Mouse (Mus musculus): Measurements from ENCODE around the gene Olfr1465.

Olfr1465 gene

GRCm38 (mm10) chr19:13315441-13315840, at the start of gene Olfr1465:
Olfr1465 (minus strand) TSS chr19:13315541.
- no peak for DNase-seq (ENCODE audit: low read depth, low spot score)

- DNase-seq (ENCODE audit: low read depth, low spot score) = no peak
Measured at GRCm38 (mm10) chr19:13361936-13362335, 46.6 kb upstream of the Olfr1465 start, which contains the start of gene Olfr1467. Olfr1467 (plus strand) TSS chr19:13362236.

- no peak for DNase-seq (ENCODE audit: low read depth, low spot score)
Measured at GRCm38 (mm10) chr19:13338562-13338961, 23.2 kb upstream of the Olfr1465 start, which contains the start of gene Olfr1466. Olfr1466 (plus strand) TSS chr19:13338862.

Data from ES-CJ7 (cell line).